Mouse (Mus musculus) limb, embryonic 11.5 days (tissue): Measurements from ENCODE around the gene Armc9. TPM values are rescaled to one million over a fixed set of nuclear protein-coding genes. Genes with fewer than 3 reads are reported as not detected.

ENCODE experiments used
- polyA plus RNA-seq: library from polyadenylated mRNA; unstranded; fragments of >200 nt; fragmentation: Nextera tagmentation; extraction: Ambion mirVana; gene quantifications from 2 replicates; pipeline ENCODE4 v1.2.1, GENCODE M21; 2014

Gene Armc9
- polyA plus RNA-seq, 1 experiment from 2014 or later = 29.8 TPM

Other genes with a start within 250 kb of the Armc9 start
- 0.06 and 0.11 TPM in 2 replicates for gene 4933407L21Rik, start 226.3 kb upstream of the Armc9 start, polyA plus RNA-seq
- gene Gpr55, start 193.8 kb upstream of the Armc9 start, polyA plus RNA-seq = not detected in 2 replicates
- not detected in 2 replicates for gene Spata3, start 138.0 kb upstream of the Armc9 start, polyA plus RNA-seq
- 0.35 and 0.49 TPM in 2 replicates for gene 2810459M11Rik, start 108.9 kb upstream of the Armc9 start, polyA plus RNA-seq
- gene Psmd1, start 90.4 kb upstream of the Armc9 start, polyA plus RNA-seq = 222 and 230 TPM in 2 replicates
- gene Htr2b, start 42.8 kb upstream of the Armc9 start, polyA plus RNA-seq = 0.44 and 0.60 TPM in 2 replicates
- 0.44 TPM in 1 of 2 replicates, not detected in the other for gene Gm21972, start 21.1 kb upstream of the Armc9 start, polyA plus RNA-seq
- gene B3gnt7, start 148.1 kb downstream of the Armc9 start, polyA plus RNA-seq = 5.3 and 5.6 TPM in 2 replicates
- gene Ncl, start 204.6 kb downstream of the Armc9 start, polyA plus RNA-seq = 483 and 544 TPM in 2 replicates